Mouse (Mus musculus) bone marrow, adult 2 months (tissue): Measurements from ENCODE around the gene Rasa2.
"Not testable (repeated sequence)": the region's sequence is repeated elsewhere in the genome, so short reads cannot be mapped to it uniquely, and the experiment has no call there.

Source experiments
- CTCF ChIP-seq: fragments of 200-500 bp; IDR thresholded peaks from 2 replicates; pipeline ENCODE4 v1.5.1; 2011; ENCODE audit warnings: low read length, control low read depth; ENCODE audit not compliant: control insufficient read depth, insufficient read depth
- POLR2A ChIP-seq: fragments of 200-500 bp; IDR thresholded peaks from 2 replicates; pipeline ENCODE4 v1.6.1; 2011; ENCODE audit warnings: low read depth, mild to moderate bottlenecking, control low read depth, low read length, borderline replicate concordance; ENCODE audit not compliant: control insufficient read depth

DNA sequence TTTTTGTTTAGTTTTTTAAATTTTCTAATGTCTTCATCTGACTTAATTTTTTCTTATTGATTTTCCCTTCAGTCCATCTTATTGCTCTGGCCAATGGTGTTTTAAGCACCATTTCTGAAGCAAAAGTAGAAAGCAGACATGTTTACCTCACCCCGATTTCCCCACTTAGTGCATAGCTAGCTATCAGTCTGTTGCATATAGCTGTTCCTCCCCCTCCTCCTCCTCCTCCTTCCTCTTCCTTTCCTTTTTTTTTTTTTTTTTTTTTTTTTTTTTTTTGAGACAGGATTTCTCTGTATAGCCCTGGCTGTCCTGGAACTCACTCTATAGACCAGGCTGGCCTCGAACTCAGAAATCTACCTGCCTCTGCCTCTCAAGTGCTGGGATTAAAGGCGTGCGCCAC is 95.3 kb downstream of the Rasa2 start:
- TF ChIP-seq CTCF, POLR2A: not testable (repeated sequence)
